Mouse (Mus musculus) neural tube, embryonic 13.5 days (tissue): ENCODE results near the gene Qpctl. TPM values are rescaled to one million over a fixed set of nuclear protein-coding genes. Genes with fewer than 3 reads are reported as not detected.

ENCODE experiments used
- ATAC-seq: fragments of 200-750 bp; cut with Nextera tagmentation; 2 replicates; pipeline ENCODE4 v1.8.0; 2017; ENCODE audit warnings: low read depth, mild to moderate bottlenecking, moderate TSS enrichment, moderate library complexity
- H3K27ac ChIP-seq: fragments of 300-500 bp; sonication (generic); replicated peaks from 2 replicates; pipeline ENCODE4 v1.5.1; 2015; ENCODE audit warnings: moderate library complexity, mild to moderate bottlenecking, inconsistent platforms
- H3K27me3 ChIP-seq: fragments of 300-500 bp; sonication (generic); 2 replicates; pipeline ENCODE4 v1.6.1; 2015; ENCODE audit warnings: mild to moderate bottlenecking, inconsistent platforms
- H3K36me3 ChIP-seq: fragments of 300-500 bp; sonication (generic); 2 replicates; pipeline ENCODE4 v1.6.1; 2015; ENCODE audit warnings: mild to moderate bottlenecking, inconsistent platforms
- H3K4me1 ChIP-seq: fragments of 300-500 bp; sonication (generic); replicated peaks from 2 replicates; pipeline ENCODE4 v1.6.1; 2015; ENCODE audit warnings: inconsistent platforms
- H3K4me2 ChIP-seq: fragments of 300-500 bp; sonication (generic); 2 replicates; pipeline ENCODE4 v1.6.1; 2015; ENCODE audit warnings: inconsistent platforms, mild to moderate bottlenecking, moderate library complexity
- H3K4me3 ChIP-seq: fragments of 300-500 bp; sonication (generic); 2 replicates; pipeline ENCODE4 v1.5.1; 2015; ENCODE audit warnings: mild to moderate bottlenecking, inconsistent platforms
- H3K9ac ChIP-seq: fragments of 300-500 bp; sonication (generic); 2 replicates; pipeline ENCODE4 v1.6.1; 2015; ENCODE audit warnings: moderate library complexity, mild to moderate bottlenecking, inconsistent platforms
- H3K9me3 ChIP-seq: fragments of 300-500 bp; sonication (generic); 2 replicates; pipeline ENCODE4 v1.6.1; 2016; ENCODE audit warnings: inconsistent platforms
- WGBS: fragments of 180-500 bp; shearing (Covaris S2); methylation state at CpG from one replicate; pipeline ENCODE4 v1.1.7; 2015; 5-methylcytosine and 5-hydroxymethylcytosine counted together
- polyA plus RNA-seq: library from polyadenylated mRNA; unstranded; fragments of >200 nt; fragmentation: Nextera tagmentation; extraction: Ambion mirVana; gene quantifications from 2 replicates; pipeline ENCODE4 v1.2.1, GENCODE M21; 2015

The Qpctl gene
- polyA plus RNA-seq, 1 experiment from 2014 or later: 22.2 TPM

- no peak overlapping the region for H3K4me2 ChIP-seq
- no peak overlapping the region for H3K4me3 ChIP-seq
- H3K27me3 ChIP-seq: peaks cover 10% of the 10 kb centered on the region; the same call in 1 of the 2 replicates
- no peaks in the 10 kb centered on the region for H3K36me3 ChIP-seq
- H3K9ac ChIP-seq: no peak overlapping the region
- H3K4me1 ChIP-seq: no peaks in the 10 kb centered on the region
- 78% methylated on average over 1 of the region's 1 CpGs for WGBS
- ATAC-seq: no peak
- no peak overlapping the region for H3K27ac ChIP-seq
- H3K9me3 ChIP-seq: no peaks in the 10 kb centered on the region
Observed at GRCm38 (mm10) chr7:19109565-19109964, 39.5 kb downstream of the Qpctl start.

GRCm38 (mm10) chr7:19107436-19107835, 41.7 kb downstream of the Qpctl start:
- H3K4me1 ChIP-seq: no peaks in the 10 kb centered on the region
- no peak overlapping the region for H3K4me3 ChIP-seq
- H3K4me2 ChIP-seq: no peak overlapping the region
- H3K36me3 ChIP-seq: no peaks in the 10 kb centered on the region
- H3K9me3 ChIP-seq: no peaks in the 10 kb centered on the region
- 63% methylated on average over 3 of the region's 3 CpGs for WGBS
- no peak overlapping the region for H3K27ac ChIP-seq
- H3K27me3 ChIP-seq: no peaks in the 10 kb centered on the region
- ATAC-seq: no peak
- H3K9ac ChIP-seq: no peak overlapping the region

GRCm38 (mm10) chr7:19104486-19104885, 44.6 kb downstream of the Qpctl start:
- Histone ChIP-seq H3K27me3 (no peaks in the 10 kb centered on the region), H3K9ac (no peak overlapping the region), H3K4me2 (no peak overlapping the region), H3K27ac (no peak overlapping the region), H3K9me3 (no peaks in the 10 kb centered on the region), H3K4me3 (no peak overlapping the region), H3K4me1 (no peaks in the 10 kb centered on the region), H3K36me3 (no peaks in the 10 kb centered on the region)
- no peak for ATAC-seq
- 75% methylated on average over 2 of the region's 2 CpGs for WGBS

- ATAC-seq: no peak
- H3K4me3 ChIP-seq: no peak overlapping the region
- no peak overlapping the region for H3K9ac ChIP-seq
- no peaks in the 10 kb centered on the region for H3K27me3 ChIP-seq
- no peaks in the 10 kb centered on the region for H3K4me1 ChIP-seq
- H3K36me3 ChIP-seq: no peaks in the 10 kb centered on the region
- no peak overlapping the region for H3K4me2 ChIP-seq
- H3K27ac ChIP-seq: no peak overlapping the region
- no peaks in the 10 kb centered on the region for H3K9me3 ChIP-seq
Observed at GRCm38 (mm10) chr7:19103741-19104140, 45.4 kb downstream of the Qpctl start.

GRCm38 (mm10) chr7:19100290-19100689, 48.8 kb downstream of the Qpctl start:
- Histone ChIP-seq H3K4me2 (no peak overlapping the region), H3K4me3 (no peak overlapping the region), H3K27me3 (peaks cover 11% of the 10 kb centered on the region), H3K36me3 (no peaks in the 10 kb centered on the region), H3K27ac (no peak overlapping the region), H3K9me3 (no peaks in the 10 kb centered on the region), H3K4me1 (peaks cover 19% of the 10 kb centered on the region), H3K9ac (no peak overlapping the region)
- 76% methylated on average over 1 of the region's 1 CpGs for WGBS
- ATAC-seq: no peak

GRCm38 (mm10) chr7:19098811-19099210, 50.3 kb downstream of the Qpctl start:
- Histone ChIP-seq H3K27me3 (peaks cover 21% of the 10 kb centered on the region), H3K27ac (no peak overlapping the region), H3K4me2 (no peak overlapping the region), H3K9me3 (no peaks in the 10 kb centered on the region), H3K9ac (no peak overlapping the region), H3K4me1 (peaks cover 33% of the 10 kb centered on the region), H3K36me3 (no peaks in the 10 kb centered on the region), H3K4me3 (no peak overlapping the region)
- no peak for ATAC-seq
- 58% methylated on average over 7 of the region's 7 CpGs for WGBS

- peaks cover 21% of the 10 kb centered on the region for H3K27me3 ChIP-seq
- no peak overlapping the region for H3K27ac ChIP-seq
- ATAC-seq: no peak
- H3K4me2 ChIP-seq: no peak overlapping the region
- peaks cover 43% of the 10 kb centered on the region for H3K4me1 ChIP-seq
- no peaks in the 10 kb centered on the region for H3K9me3 ChIP-seq
- no peak overlapping the region for H3K4me3 ChIP-seq
- no peak overlapping the region for H3K9ac ChIP-seq
- no peaks in the 10 kb centered on the region for H3K36me3 ChIP-seq
Observed at GRCm38 (mm10) chr7:19097863-19098262, 51.2 kb downstream of the Qpctl start.

- Histone ChIP-seq H3K27me3 (peaks cover 21% of the 10 kb centered on the region), H3K36me3 (no peaks in the 10 kb centered on the region), H3K4me3 (no peak overlapping the region), H3K4me2 (no peak overlapping the region), H3K9me3 (no peaks in the 10 kb centered on the region), H3K4me1 (peaks cover 49% of the 10 kb centered on the region), H3K9ac (0 out of 2 replicates have a peak overlapping the region, but pooled peaks have one; percentile 72), H3K27ac (no peak overlapping the region)
- WGBS: 73% methylated on average over 2 of the region's 2 CpGs
- no peak for ATAC-seq
Observed at GRCm38 (mm10) chr7:19097217-19097616, 51.9 kb downstream of the Qpctl start.

- H3K27me3 ChIP-seq: peaks cover 27% of the 10 kb centered on the region
- ATAC-seq: no peak
- peak overlapping the region; percentile 95 for H3K4me2 ChIP-seq
- peaks cover 56% of the 10 kb centered on the region for H3K4me1 ChIP-seq
- H3K36me3 ChIP-seq: peaks cover 6% of the 10 kb centered on the region
- H3K4me3 ChIP-seq: peak overlapping the region; percentile 59
- no peaks in the 10 kb centered on the region for H3K9me3 ChIP-seq
- 45% methylated on average over 5 of the region's 5 CpGs for WGBS
- H3K9ac ChIP-seq: peak overlapping the region; percentile 72
- no peak overlapping the region for H3K27ac ChIP-seq
Observed at GRCm38 (mm10) chr7:19096421-19096976, 52.6 kb downstream of the Qpctl start.

GRCm38 (mm10) chr7:19095751-19096110, 53.4 kb downstream of the Qpctl start:
- Histone ChIP-seq H3K9ac (peak overlapping the region; percentile 72), H3K4me2 (peak overlapping the region; percentile 95), H3K36me3 (peaks cover 14% of the 10 kb centered on the region), H3K27me3 (peaks cover 35% of the 10 kb centered on the region), H3K27ac (no peak overlapping the region), H3K4me3 (peak overlapping the region; percentile 59), H3K9me3 (no peaks in the 10 kb centered on the region), H3K4me1 (peaks cover 58% of the 10 kb centered on the region)
- ATAC-seq: no peak
- WGBS: under 1% methylated on average over 19 of the region's 19 CpGs

GRCm38 (mm10) chr7:19094826-19095750, 54.0 kb downstream of the Qpctl start:
- under 1% methylated on average over 81 of the region's 87 CpGs for WGBS
- Histone ChIP-seq H3K4me2 (peak overlapping the region; percentile 95), H3K4me1 (peaks cover 58% of the 10 kb centered on the region), H3K27ac (peak overlapping the region; percentile 86), H3K36me3 (peaks cover 20% of the 10 kb centered on the region), H3K9me3 (no peaks in the 10 kb centered on the region), H3K27me3 (peaks cover 41% of the 10 kb centered on the region), H3K9ac (peak overlapping the region; percentile 72), H3K4me3 (peak overlapping the region; percentile 59)
- ATAC-seq: no peak

- H3K9me3 ChIP-seq: no peaks in the 10 kb centered on the region
- peaks cover 25% of the 10 kb centered on the region for H3K36me3 ChIP-seq
- under 1% methylated on average over 32 of the region's 36 CpGs for WGBS
- peak within 1 kb of the TSS; percentile 72 for H3K9ac ChIP-seq
- H3K4me1 ChIP-seq: peaks cover 58% of the 10 kb centered on the region
- H3K27me3 ChIP-seq: peaks cover 42% of the 10 kb centered on the region
- no peak for ATAC-seq
- peak within 1 kb of the TSS; percentile 86 for H3K27ac ChIP-seq
- H3K4me2 ChIP-seq: peak within 1 kb of the TSS; percentile 95
- peak within 1 kb of the TSS; percentile 59 for H3K4me3 ChIP-seq
Observed at GRCm38 (mm10) chr7:19094471-19094825, 54.6 kb downstream of the Qpctl start, which contains the start of gene Six5. Gene Six5, plus strand, starts transcription at chr7:19094594.
